Mouse (Mus musculus): ENCODE results near the gene Klhl26.

Klhl26 gene

DNA sequence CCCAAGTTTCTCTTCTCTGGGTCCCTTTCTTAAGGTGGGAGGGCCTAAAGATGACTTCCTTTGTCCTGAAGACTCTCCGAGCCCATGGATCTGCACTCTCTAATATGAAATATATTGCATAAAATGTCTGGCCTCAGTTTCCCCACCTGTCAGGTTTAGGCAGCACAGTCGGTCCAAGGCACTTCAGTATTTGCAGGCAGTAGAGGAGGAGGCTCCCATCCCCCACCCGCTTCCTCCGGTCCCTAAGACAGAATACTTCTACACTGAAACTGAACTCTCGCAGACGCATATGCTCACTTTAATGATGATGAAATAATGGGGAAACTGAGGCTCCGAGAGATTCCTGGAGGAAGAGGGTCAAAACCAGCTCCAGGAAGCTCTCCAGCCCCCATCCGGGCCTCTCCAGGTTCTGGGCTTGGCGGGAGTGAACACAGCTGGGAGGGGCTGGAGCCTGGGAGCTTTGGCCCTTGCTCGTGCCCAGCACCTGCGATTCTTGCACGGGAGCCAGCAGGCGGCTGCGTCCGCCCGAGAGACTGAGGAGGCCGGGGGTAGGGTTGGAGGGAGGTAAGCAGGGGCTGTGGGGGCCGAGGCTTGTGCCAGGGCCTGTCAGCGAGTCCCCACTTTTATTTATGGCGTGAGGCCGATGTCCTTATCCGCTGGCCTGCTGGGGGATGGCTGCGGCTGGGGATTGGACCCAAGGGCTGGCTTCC lies 25.2 kb upstream of the Klhl26 start:
- no peak for DNase-seq (ENCODE audit: extremely low read depth, low read depth)

DNA sequence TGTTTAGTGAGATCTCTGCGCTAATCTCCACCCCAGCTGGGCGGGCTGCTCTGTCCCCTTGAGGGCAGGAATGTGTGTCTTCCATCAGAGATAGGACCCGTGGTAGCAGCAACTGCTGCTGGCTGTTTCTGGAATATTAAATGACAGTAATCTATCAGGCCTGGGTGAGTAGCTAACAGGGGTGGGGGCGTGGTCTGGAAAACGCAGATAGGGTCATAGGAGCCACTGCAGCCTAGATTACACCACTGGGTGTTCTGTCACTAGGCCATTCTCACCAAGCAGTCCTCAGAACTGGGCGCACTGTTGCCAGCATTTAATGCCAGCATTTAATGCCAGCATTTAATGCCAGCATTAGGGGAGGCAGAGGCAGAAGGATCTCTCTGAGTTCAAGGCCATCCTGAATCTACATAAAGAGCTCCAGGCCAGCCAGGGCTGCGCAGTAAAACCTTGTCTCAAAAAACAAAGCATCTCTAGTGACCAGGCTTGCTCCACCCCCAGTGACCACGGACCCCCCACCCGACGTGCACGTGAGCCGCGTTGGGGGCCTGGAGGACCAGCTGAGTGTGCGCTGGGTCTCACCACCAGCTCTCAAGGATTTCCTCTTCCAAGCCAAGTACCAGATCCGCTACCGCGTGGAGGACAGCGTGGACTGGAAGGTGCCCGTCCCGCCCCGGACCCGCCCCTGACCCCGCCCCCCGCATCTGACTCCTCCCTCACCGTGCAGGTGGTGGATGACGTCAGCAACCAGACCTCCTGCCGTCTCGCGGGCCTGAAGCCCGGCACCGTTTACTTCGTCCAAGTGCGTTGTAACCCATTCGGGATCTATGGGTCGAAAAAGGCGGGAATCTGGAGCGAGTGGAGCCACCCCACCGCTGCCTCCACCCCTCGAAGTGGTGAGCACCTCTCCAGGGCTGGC lies 23.9 kb upstream of the Klhl26 start:
- DNase-seq (ENCODE audit: extremely low read depth, low read depth), result no peak

DNA sequence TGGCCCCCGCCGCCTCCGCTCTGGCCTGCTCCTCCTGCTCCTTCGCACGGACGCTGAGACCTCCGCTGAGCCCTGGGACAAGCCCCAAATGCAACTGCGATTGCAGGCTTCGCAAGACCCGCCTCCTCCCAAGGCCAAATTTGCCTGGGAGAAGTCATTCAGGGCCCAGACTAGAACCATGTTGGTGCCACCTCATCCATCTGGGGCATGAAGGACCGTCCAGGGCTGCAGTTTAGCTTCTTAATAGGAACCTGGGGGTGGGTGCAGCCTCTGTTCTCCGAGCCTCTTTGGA lies 18.9 kb upstream of the Klhl26 start:
- DNase-seq (ENCODE audit: extremely low read depth, low read depth), result no peak

DNA sequence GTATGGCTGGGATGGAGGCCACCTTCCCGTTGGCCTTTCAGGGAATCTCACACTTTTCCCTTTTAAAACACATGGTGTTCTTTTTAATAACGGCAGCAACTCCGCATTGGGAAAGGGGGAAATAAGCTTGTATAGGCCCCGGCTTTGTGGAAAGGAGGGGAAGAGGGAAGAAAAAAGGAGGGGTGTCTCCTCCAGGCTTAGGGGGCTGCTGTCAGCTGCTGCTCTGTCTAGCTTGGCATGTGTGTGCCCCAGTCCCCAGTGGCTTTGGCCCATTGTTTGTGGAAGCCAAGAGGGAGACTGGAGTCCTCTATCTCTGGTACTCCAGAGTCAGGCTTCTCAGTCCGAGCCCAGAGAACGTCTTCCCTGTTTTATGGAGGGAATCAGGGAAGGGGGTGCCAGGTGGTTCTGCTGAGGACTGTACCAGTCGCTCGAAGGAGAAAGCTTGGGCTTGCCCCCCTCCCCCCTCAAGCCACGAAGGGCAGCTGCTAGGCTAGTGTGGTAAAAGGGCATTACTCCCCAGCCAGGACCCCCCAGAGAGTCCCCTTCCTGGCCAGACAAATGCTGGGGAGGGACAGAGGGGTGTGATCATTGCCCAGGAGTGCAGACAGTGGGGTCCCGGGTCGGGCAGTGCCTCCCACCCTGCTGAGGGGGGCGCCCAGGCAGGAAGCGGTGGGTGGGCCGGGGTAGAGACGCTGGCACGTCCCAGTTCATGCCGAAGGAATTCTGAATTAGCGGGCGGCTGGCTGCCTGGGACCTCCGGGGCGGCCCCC lies 18.4 kb upstream of the Klhl26 start:
- no peak for DNase-seq (ENCODE audit: extremely low read depth, low read depth)

DNA sequence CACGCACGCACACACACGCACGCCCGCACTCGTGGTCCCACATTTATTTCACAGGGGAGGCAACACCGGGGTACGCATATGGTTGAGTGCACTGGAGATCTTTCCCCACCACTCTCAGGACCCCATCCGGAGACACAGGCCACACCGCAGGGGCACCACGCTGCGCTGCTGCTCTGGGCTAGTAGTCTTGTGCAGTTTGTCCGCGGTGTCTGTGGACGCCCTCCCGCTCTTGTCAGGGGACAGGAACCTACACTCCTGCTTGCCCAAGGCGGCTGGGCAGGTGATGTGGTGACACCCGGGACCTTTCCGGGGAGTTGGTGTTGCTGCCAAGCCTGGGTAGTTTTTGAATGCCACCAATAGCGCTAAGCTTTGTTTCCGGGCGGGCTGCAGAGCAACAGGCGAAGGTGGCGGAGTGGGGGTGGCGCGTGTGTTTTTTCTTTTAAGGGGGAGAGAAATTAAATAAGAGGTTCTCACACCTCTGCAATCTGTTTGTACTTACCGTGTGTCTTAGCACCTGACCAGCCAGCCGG lies 17.7 kb upstream of the Klhl26 start:
- DNase-seq (ENCODE audit: extremely low read depth, low read depth), result no peak

DNA sequence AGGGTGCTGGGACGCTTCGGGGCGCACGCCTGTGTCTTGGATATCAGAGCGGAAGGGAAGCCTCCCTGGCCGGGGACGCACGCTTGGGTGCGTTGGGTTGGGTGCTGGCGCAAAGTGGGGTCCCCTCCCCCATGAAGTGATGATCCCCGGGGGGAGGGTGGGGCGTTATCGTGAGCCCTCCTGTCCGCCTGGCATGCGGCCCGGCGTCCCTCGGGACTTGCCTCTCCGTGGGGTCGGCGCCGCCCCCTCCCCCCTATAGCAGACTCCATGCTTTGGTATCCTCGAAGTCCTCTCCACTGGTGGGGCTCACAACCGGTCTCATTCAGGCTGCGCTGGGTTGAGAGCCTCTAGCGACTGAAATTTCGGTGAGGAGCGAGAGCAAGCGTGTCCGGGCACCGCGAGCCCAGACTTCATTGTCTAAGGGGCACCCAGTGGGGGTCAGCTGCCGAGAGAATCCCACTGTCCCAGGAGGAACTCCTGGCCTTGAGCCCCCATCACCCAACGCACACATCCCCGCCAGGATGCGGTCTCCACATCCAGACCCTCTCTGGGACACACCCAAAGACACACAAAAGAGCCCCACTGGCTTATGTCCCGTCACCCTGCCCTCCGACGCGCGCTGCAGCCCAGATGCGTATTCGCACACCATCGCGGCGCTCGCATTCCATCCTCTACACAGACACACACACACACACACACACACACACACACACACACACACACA lies 17.1 kb upstream of the Klhl26 start:
- no peak for DNase-seq (ENCODE audit: extremely low read depth, low read depth)

DNA sequence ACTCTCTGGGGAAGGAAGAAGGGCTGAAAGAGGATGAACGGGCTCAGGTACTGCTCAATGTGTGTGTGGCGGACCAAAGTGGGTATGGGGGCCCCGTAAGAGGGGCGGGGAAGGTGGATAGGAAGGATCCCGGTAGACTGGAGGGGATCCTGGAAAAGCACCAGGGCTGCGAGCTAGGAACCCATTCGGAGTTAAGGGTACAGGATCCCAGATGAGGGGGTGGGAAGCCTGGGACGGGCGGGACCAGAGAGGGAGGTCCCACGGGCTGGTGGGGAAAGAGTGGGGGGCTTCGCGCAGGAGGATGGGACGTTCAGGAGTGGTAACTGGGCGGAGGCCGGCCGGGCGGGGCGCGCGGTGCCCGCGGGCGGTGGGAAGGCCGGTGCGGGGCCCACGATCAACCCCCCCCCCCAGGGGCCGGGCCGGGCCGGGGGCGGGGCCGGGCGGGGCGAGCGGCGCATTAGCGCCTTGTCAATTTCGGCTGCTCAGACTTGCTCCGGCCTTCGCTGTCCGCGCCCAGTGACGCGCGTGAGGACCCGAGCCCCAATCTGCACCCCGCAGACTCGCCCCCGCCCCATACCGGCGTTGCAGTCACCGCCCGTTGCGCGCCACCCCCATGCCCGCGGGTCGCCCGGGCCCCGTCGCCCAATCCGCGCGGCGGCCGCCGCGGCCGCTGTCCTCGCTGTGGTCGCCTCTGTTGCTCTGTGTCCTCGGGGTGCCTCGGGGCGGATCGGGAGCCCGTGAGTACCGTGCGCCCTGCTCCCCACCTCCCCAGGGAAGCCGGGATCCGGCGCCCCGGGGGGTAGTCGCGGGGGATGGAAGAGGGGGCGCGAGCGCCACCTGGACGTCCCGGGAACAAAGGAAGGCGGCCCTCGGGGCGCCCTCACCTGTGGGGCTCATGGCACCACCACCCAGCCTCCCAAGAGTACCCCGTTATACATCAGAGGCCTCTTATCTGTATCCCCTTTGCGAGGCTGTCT lies 16.2 kb upstream of the Klhl26 start, which contains the start of gene Crlf1:
Crlf1 (plus strand) TSS at position 495 of the 977 bp plus-strand sequence.
- DNase-seq (ENCODE audit: extremely low read depth, low read depth), result no peak

DNA sequence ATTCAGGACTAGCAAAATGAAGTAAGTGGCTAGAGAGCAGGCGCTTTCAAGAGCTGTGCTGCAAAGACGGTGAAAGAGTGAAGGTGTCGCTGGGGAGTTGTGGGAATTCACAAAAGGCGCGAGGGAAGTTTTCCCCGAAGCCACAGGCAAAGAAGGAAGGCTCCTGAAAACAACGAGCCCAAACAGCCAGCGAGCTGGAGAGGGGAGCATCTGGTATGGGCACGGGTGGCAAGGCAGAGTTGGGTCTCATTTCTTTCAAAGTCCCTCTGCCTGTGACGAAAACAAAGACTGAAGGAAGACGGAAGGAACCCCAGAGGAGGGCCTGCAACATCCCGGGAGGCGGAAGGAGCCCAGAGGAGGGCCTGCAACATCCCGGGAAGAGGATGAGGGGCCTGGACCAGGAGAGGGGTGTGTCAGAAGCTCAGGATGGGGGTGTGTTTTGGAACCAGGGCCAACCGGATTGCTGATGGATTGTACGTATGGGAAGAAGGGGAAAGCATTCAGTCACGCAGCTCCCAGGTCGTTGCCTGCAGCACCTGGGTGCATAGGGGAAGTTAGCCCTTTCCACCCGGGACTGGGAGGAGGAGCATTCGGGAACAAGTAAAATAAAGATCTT lies 14.2 kb upstream of the Klhl26 start:
- no peak for DNase-seq (ENCODE audit: extremely low read depth, low read depth)

DNA sequence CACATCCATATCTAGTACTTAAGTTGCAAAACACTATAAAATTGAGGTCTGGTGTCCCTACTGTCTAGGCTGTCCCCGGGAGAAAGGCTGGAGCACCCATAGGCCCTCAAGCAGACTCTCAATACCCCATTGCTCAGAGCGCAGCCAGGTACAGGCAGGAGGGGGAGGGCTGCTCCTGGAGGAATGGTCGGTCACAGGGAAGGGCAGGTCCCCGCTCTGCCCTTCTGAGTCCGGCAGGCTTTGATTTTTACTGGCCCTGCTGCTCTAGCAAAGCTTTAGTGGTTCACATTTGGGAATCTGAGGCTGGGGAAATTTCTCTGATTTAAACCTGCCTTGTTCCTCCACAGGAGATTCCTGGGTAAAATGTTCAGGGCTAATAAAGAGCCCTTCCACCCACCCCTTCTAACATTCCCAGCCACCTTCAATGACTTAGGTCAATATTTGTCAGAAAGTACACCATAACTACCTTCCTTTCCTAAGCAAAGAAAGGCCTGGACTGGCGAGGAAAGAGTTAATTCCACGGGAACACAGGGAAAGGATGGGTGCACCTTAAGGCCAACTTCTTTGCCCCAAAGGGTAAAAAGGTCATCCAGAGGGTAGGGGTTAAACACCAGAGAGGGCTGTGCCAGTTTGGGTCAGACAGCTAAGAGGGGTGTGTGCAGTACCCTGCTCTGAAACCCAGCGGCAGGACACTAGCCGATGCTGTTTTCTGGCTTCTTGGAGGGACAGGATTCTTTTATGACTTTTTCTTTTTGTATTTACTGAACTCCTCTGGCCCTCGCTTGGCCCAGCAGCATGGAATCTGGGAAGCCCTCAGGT lies 13.5 kb upstream of the Klhl26 start:
- no peak for DNase-seq (ENCODE audit: extremely low read depth, low read depth)

DNA sequence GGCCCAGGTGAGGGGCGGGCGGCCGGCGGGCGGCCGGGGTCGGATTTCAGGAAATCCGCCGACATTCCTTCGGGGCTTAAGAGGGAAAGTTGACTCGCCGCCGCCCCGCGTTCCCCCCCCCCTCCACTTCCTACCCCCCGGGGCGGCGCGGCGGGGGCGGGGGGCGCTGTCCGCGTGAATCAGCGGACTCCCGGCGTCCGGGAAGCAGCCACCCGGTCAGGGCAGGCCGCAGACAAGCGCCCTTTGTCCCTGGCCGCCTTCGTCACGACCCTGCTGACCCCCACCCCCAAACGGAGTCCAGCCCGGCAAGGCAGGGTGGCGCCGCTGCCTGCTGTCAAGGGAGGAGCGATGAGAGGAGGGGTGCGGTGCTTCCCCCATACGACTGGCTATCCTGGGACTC lies 12.8 kb upstream of the Klhl26 start:
- no peak for DNase-seq (ENCODE audit: extremely low read depth, low read depth)

DNA sequence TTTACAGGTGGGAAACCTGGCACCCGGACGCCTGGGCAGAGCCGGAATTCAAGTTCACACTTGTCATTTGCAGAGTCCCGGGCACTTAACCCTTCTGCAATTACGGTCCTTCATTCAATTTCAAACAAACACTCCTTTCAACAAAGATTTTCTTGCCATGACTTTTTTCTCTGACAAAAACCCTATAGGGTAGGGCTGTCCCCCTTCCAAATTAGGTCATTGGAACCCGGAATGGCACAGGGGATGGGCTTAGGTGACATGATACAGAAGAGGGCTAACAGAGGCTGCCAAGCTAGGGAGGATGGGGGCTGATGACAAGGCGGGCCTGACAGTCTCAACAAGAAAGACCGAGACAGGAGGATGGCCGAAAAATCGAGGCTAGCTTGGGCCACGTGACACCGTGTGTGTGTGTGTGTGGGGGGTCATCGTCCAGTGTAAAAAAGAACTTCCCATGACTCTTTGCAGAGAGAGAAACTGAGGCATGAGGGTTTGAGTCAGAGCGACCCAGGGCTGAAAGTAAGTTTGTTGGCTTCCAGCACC lies 12.2 kb upstream of the Klhl26 start:
- no peak for DNase-seq (ENCODE audit: extremely low read depth, low read depth)

DNA sequence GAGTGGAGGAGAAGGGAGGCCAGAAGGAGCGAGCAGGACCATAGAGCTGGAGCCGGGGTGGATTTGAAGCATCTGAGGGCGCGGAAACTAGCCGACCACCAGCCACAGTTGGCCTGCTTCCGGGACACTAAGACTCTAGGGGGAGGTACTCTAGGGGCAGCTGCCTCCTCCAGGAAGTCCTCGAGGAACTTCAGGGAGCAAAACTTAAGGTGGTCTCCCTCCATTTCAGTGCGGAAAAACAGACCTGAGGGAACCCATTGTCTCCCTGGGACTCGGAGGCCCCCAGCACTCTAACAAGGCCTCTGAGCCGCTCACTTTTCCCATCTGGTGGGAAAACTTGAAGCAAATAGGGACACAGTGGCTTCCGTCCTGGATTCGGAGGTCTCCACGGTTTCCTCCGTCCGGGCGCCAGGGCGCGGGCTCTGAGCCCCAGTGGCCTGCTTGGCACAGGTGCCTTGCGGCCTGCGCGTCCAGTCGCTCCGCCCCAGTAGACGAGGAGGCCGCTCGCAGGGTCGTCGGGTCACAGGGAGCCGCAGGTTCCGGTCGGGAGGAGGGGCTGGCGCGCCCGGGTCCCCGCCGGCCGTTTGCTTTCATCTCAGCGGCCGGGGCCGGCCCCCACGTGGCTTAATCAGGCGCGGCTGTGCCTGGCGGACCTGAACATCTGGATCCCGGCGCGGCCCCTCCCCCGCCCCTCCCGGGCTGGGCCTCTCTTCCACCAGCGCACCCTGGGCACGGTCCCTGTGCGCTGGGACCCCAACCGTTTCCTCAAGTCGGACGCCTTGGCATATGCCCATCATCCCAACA lies 11.4 kb upstream of the Klhl26 start:
- DNase-seq (ENCODE audit: extremely low read depth, low read depth), result no peak

DNA sequence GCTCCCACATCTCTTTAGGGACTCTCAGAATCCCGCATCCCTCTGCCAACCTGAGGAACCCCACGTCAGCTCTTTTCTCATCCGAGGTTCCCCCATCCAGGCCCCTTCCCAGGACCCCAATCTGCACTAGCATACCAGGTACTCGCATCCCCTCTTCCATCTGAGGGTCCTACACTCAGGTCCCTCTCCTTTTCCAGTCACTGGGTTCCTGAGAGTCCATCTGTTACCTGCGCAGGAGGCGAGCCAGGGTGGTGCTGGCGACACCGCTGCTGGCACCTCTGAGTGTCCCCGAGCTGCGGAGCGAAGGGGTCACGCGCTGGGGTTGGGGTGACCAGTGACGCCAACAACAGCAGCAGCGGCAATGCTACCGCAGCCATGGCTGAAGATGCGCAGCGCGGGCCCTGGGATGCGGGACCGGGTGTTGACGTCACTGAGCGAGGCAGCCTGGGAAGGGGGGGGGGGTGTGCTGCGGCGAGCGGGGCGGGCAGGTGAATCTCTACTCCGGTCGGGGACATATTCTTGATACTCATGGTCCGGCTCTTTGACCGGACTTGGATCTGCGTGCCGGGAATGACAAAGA lies 10.3 kb upstream of the Klhl26 start, which contains the start of gene Tmem59l:
Tmem59l (minus strand) TSS at position 418 of the 580 bp plus-strand sequence.
- no peak for DNase-seq (ENCODE audit: extremely low read depth, low read depth)

DNA sequence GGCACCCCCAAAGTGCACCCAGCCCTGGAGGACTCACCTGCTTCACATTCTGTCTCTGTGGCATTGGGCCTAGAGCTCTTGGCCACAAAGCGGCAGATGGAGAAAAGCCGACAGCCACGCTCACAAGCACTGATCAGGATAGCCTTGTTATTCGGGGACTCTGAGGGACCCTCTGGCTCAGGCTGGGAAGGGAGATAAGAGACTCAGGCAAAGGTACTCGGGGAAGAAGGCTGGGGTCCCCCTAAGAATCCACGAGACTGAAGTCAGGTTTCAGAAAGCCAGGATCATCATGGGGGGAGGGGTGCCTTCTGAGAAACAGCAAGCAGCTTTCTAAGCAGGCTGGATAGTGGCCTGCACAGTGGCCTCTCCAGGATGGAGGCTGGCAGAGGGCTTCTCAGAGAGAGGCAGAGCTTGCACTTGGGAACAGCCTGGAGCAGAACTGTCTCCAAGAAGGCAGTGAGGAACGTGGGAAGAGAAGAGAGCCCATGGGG lies 9.5 kb upstream of the Klhl26 start:
- DNase-seq (ENCODE audit: extremely low read depth, low read depth), result no peak

DNA sequence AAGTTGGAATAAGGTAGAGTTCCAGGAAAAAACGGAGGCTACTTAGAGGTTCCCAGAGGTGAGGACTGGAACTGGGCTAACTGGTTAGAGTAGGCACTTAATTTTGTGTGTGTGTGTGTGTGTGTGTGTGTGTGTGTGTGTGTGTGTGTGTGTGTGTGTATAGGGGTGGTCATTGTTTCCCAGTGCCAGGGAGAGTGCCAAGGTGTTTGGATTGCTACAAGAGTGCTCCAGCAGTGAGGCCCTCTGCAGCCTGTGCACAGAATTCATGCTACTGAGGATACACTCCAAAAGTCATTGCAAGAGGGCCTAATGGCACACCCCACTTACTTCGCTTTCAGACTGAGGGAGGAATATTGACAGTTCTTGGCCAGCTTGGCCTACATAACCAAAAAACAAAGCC lies 6.2 kb upstream of the Klhl26 start:
- no peak for DNase-seq (ENCODE audit: extremely low read depth, low read depth)

DNA sequence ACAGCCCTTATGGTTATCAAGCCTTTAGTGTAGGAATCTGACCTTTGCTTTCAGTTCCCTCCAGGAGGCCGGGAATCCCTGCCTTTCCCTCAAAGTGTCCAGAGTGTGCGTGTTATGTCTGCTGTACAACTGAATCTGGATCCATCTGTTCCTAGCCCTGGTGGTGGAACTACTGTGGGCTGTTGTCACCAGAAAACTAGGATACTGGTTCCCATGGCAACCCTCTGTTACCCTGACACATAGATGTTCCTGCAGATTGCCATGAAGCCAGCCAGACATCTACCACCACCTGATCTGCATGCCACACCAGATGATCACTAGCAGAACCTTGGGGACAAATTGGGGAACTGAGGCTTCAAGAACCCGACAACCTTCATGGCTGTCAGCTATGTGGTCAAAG lies 5.1 kb upstream of the Klhl26 start:
- DNase-seq (ENCODE audit: extremely low read depth, low read depth), result no peak

All from MEL-GATA-1-ER (cell line).